Mouse (Mus musculus) olfactory bulb, adult 2 months (tissue): ENCODE measurements around the gene Trp53.

Experiments
- CTCF ChIP-seq: fragments of 200-500 bp; IDR thresholded peaks from 2 replicates; pipeline ENCODE4 v1.5.1; 2012; ENCODE audit warnings: low read depth, mild to moderate bottlenecking, low read length, moderate library complexity; ENCODE audit not compliant: insufficient read depth
- POLR2A ChIP-seq: fragments of 200-500 bp; IDR thresholded peaks from 2 replicates; pipeline ENCODE4 v1.6.1; 2012; ENCODE audit warnings: mild to moderate bottlenecking, low read depth, low read length, moderate library complexity; ENCODE audit not compliant: insufficient read depth

DNA sequence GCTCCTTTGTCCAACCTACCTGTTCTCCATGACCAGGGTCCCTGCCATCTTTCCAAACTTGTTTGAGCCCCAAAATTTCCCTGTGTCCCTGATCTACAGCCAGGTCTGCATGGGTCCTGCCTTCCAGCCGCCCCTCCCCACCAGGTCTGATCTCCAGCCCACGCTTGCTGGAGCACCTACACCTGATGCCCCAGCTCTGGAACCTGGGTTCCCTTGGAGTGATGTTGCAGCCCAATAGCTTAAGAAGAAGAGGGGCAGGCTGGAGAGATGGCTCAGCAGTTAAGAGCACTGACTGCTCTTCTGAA lies 26.3 kb downstream of the Trp53 start:
- no peak for TF ChIP-seq CTCF
- no peak for TF ChIP-seq POLR2A
